ENCODE assay signal across 26 mouse cellular contexts in the genomic region with DNA sequence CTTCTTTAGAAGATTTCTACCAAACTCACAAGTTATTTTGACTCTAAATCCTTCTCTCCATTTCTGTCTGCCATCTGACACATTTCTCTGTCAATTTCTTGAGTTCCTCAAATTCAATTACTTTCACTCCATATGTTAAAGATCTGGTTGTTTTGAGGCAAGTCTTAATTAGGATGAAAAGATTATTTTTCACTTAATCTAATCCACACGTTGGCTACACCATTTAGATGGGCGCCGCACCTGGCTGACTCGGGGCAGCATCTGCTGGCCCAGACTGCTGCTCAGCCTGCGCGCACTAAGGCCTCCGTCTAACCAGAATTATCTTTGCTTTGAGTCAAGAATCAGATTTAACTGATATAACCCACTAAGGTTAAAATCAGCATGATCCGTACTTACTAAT.
"Had no signal": no experiment of that assay in that cellular context is flagged by ENCODE, and none has a peak within 500 bp of the region (broad histone marks: within the 10 kb centered on the region; RNA-seq: fewer than 3 reads in every experiment).

No protein-coding gene starts in this region.

- DNase-seq: gastrocnemius, postnatal 14 days; gastrocnemius, postnatal 36 days; heart, adult 11 months; heart, adult 2 months; heart, postnatal 14 days; heart, postnatal 36 days; kidney, adult 11 months; kidney, adult 2 months; kidney, adult 9 months; kidney, postnatal 14 days; kidney, postnatal 36 days; layer of hippocampus, adult 9-11 months; left cerebral cortex, postnatal 4 days had no signal

- ATAC-seq: hindbrain, postnatal 0 days; intestine, embryonic 16.5 days; liver, embryonic 12.5 days had no signal

- H3K4me2 ChIP-seq: heart, embryonic 11.5 days; heart, embryonic 13.5 days; heart, embryonic 15.5 days; hindbrain, embryonic 13.5 days; hindbrain, embryonic 15.5 days; kidney, embryonic 15.5 days; limb, embryonic 13.5 days; limb, embryonic 15.5 days; liver, embryonic 12.5 days had no signal

- H3K4me3 ChIP-seq: heart, adult 2 months; heart, embryonic 13.5 days; heart, embryonic 15.5 days; hindbrain, embryonic 13.5 days; hindbrain, embryonic 15.5 days; kidney, embryonic 15.5 days; limb, embryonic 13.5 days; limb, embryonic 15.5 days; liver, embryonic 12.5 days had no signal

- H3K27ac ChIP-seq: heart, adult 2 months; heart, embryonic 13.5 days; heart, embryonic 15.5 days; hindbrain, embryonic 13.5 days; hindbrain, embryonic 15.5 days; hindbrain, postnatal 0 days; kidney, embryonic 15.5 days; kidney, postnatal 0 days; limb, embryonic 13.5 days; limb, embryonic 15.5 days; liver, embryonic 12.5 days; liver, embryonic 14.5 days had no signal

- H3K4me1 ChIP-seq: heart, embryonic 13.5 days; heart, embryonic 15.5 days; hindbrain, embryonic 13.5 days; hindbrain, embryonic 15.5 days; kidney, embryonic 15.5 days; limb, embryonic 13.5 days; limb, embryonic 15.5 days; liver, embryonic 12.5 days had no signal

- H3K27me3 ChIP-seq: heart, embryonic 13.5 days; heart, embryonic 15.5 days; hindbrain, embryonic 13.5 days; hindbrain, embryonic 15.5 days; kidney, embryonic 15.5 days; limb, embryonic 13.5 days; limb, embryonic 15.5 days; liver, embryonic 12.5 days had no signal

- H3K9ac ChIP-seq: heart, embryonic 13.5 days; heart, embryonic 15.5 days; hindbrain, embryonic 13.5 days; hindbrain, embryonic 15.5 days; kidney, embryonic 15.5 days; limb, embryonic 13.5 days; limb, embryonic 15.5 days; liver, embryonic 12.5 days; liver, embryonic 14.5 days had no signal

- H3K9me3 ChIP-seq: heart, embryonic 13.5 days; heart, embryonic 15.5 days; hindbrain, embryonic 13.5 days; hindbrain, embryonic 15.5 days; kidney, embryonic 15.5 days; limb, embryonic 13.5 days; limb, embryonic 15.5 days; liver, embryonic 12.5 days had no signal

- H3K36me3 ChIP-seq: heart, embryonic 13.5 days; heart, embryonic 15.5 days; hindbrain, embryonic 13.5 days; hindbrain, embryonic 15.5 days; kidney, embryonic 15.5 days; limb, embryonic 13.5 days; limb, embryonic 15.5 days; liver, embryonic 12.5 days had no signal
